Mouse (Mus musculus) ES-E14 (cell line): Measurements from ENCODE around the gene Ywhag. TPM values are rescaled to one million over a fixed set of nuclear protein-coding genes. Genes with fewer than 3 reads are reported as not detected.

Experiments used
- DNase-seq: peaks from one replicate; pipeline ENCODE4 v3.0.0-alpha.2; 2013; ENCODE audit warnings: low read depth, low spot score
- H3K27ac ChIP-seq: 2 replicates; pipeline ENCODE4 v1.5.1; 2012; ENCODE audit warnings: low read depth, mild to moderate bottlenecking, low read length, moderate library complexity, mixed read lengths; ENCODE audit not compliant: poor library complexity, insufficient read depth, severe bottlenecking
- H3K36me3 ChIP-seq: 2 replicates; pipeline ENCODE4 v1.6.1; 2012; ENCODE audit warnings: mild to moderate bottlenecking, low read length, moderate library complexity, mixed read lengths; ENCODE audit not compliant: control insufficient read depth, poor library complexity, insufficient read depth, severe bottlenecking
- H3K4me1 ChIP-seq, 2 experiments: fragments of 150-350 bp in 1 of 2; sonication (generic) in 1 of 2; 2 replicates each; pipeline ENCODE4 v1.6.1; 2012; ENCODE audit warnings: low read length in 2 of 2, mild to moderate bottlenecking in 1 of 2, mixed read lengths in 1 of 2; ENCODE audit not compliant: control insufficient read depth in 2 of 2, insufficient read depth in 2 of 2, poor library complexity in 1 of 2
- H3K4me3 ChIP-seq, 2 experiments: fragments of 150-350 bp in 1 of 2; sonication (generic) in 1 of 2; 2 replicates each; pipeline ENCODE4 v1.5.1; 2012; ENCODE audit warnings: low read length in 2 of 2, low read depth in 1 of 2, mild to moderate bottlenecking in 1 of 2, mixed read lengths in 1 of 2; ENCODE audit not compliant: insufficient read depth in 1 of 2, poor library complexity in 1 of 2, severe bottlenecking in 1 of 2
- H3K9ac ChIP-seq: 2 replicates; pipeline ENCODE4 v1.6.1; 2012; ENCODE audit warnings: low read depth, mild to moderate bottlenecking, low read length, mixed read lengths; ENCODE audit not compliant: poor library complexity, insufficient read depth, severe bottlenecking
- H3K9me3 ChIP-seq: fragments of 150-350 bp; sonication (generic); 2 replicates; pipeline ENCODE4 v1.6.1; 2012; ENCODE audit warnings: low read depth, mild to moderate bottlenecking, low read length; ENCODE audit not compliant: control insufficient read depth, insufficient read depth
- CHD2 ChIP-seq: IDR thresholded peaks from 2 replicates; pipeline ENCODE4 v1.6.1; 2014; ENCODE audit warnings: mild to moderate bottlenecking, low read depth, low read length, inconsistent platforms
- HCFC1 ChIP-seq: IDR thresholded peaks from 2 replicates; pipeline ENCODE4 v1.6.1; 2012; ENCODE audit warnings: low read length, inconsistent platforms, borderline replicate concordance; ENCODE audit not compliant: insufficient read depth
- MAFK ChIP-seq: IDR thresholded peaks from 2 replicates; pipeline ENCODE4 v1.6.1; 2014; ENCODE audit warnings: mild to moderate bottlenecking, low read depth, low read length, inconsistent platforms; ENCODE audit not compliant: insufficient read depth
- ZC3H11A ChIP-seq: IDR thresholded peaks from 2 replicates; pipeline ENCODE4 v1.6.1; 2012; ENCODE audit warnings: low read depth, mild to moderate bottlenecking, inconsistent platforms, low read length, borderline replicate concordance
- ZNF384 ChIP-seq: IDR thresholded peaks from 2 replicates; pipeline ENCODE4 v1.6.1; 2012; ENCODE audit warnings: low read depth, low read length, inconsistent platforms
- in situ Hi-C, 2 experiments: fragments of 600-800 bp; cut with MboI; formaldehyde crosslinking; loops; one replicate each; pipeline ENCODE4 v1.15.1; 2025; ENCODE audit warnings: low sequenced_read_pairs in 2 of 2, inconsistent platforms in 1 of 2; ENCODE audit not compliant: unreplicated experiment in 2 of 2
- total RNA-seq: library from RNA; depleted of rRNA; stranded (reverse); fragments of 300-350 nt; gene quantifications from 2 replicates; pipeline ENCODE4 v1.2.3, GENCODE M21; 2012; rRNA removed

Gene Ywhag
- total RNA-seq, 1 experiment = 176 TPM

- no peak for DNase-seq
- in situ Hi-C loops = no loop called here
- no peak overlapping the region for H3K27ac ChIP-seq
Observed at GRCm38 (mm10) chr5:135867637-135868593, 66.5 kb downstream of the Ywhag start.

GRCm38 (mm10) chr5:135866662-135867061, 67.8 kb downstream of the Ywhag start:
- Histone ChIP-seq H3K36me3 (no peaks in the 10 kb centered on the region), H3K27ac (no peak overlapping the region), H3K9ac (no peak overlapping the region), H3K9me3 (no peaks in the 10 kb centered on the region), H3K4me1 (no peaks in the 10 kb centered on the region), H3K4me3 (no peak overlapping the region)
- in situ Hi-C loops = no loop called here
- DNase-seq = no peak
- TF ChIP-seq ZC3H11A (no peak), MAFK (no peak), ZNF384 (no peak), CHD2 (no peak), HCFC1 (no peak)

More at GRCm38 (mm10) chr5:135867637-135868593, 66.5 kb downstream of the Ywhag start:
- H3K4me3 ChIP-seq = peak overlapping the region; percentile 61 to 67
- H3K9me3 ChIP-seq = no peaks in the 10 kb centered on the region
- H3K9ac ChIP-seq = peak overlapping the region; percentile 61; the same call in 1 of the 2 replicates
- no peaks in the 10 kb centered on the region for H3K36me3 ChIP-seq
- no peak for TF ChIP-seq ZC3H11A
- TF ChIP-seq ZNF384 = no peak
- no peak for TF ChIP-seq MAFK
- TF ChIP-seq CHD2 = no peak
- no peak for TF ChIP-seq HCFC1
- H3K4me1 ChIP-seq = peaks cover 0 to 2% of the 10 kb centered on the region in 2 experiments; a peak in 1 of 4 replicates

Other genes starting within 250 kb of the Ywhag start
- gene Tmem120a, start 190.2 kb downstream of the Ywhag start, total RNA-seq = 38.7 and 42.2 TPM in 2 replicates
- not detected in 2 replicates for gene Styxl1, start 156.2 kb downstream of the Ywhag start, total RNA-seq
- gene Mdh2, start 156.1 kb downstream of the Ywhag start, total RNA-seq = 181 and 223 TPM in 2 replicates
- gene Srrm3, start 127.7 kb downstream of the Ywhag start, total RNA-seq = 0.18 and 0.90 TPM in 2 replicates
- gene Hspb1, start 46.7 kb downstream of the Ywhag start, total RNA-seq = 630 and 878 TPM in 2 replicates
- gene Ssc4d, start 39.9 kb upstream of the Ywhag start, total RNA-seq = 10.9 and 11.0 TPM in 2 replicates
- gene Zp3, start 45.5 kb upstream of the Ywhag start, total RNA-seq = 12.7 and 16.1 TPM in 2 replicates
- gene Dtx2, start 60.2 kb upstream of the Ywhag start, total RNA-seq = 26.7 and 28.3 TPM in 2 replicates
- gene Upk3b, start 103.9 kb upstream of the Ywhag start, total RNA-seq = 1.6 and 2.2 TPM in 2 replicates
- gene Upk3bl, start 119.9 kb upstream of the Ywhag start, total RNA-seq = 2.2 and 5.1 TPM in 2 replicates
- 17.4 and 21.7 TPM in 2 replicates for gene Rasa4, start 149.3 kb upstream of the Ywhag start, total RNA-seq
- 168 and 195 TPM in 2 replicates for gene Polr2j, start 182.0 kb upstream of the Ywhag start, total RNA-seq
- 74.7 and 89.7 TPM in 2 replicates for gene Lrwd1, start 201.5 kb upstream of the Ywhag start, total RNA-seq
- gene Alkbh4, start 201.5 kb upstream of the Ywhag start, total RNA-seq = 11.3 and 13.3 TPM in 2 replicates
- 2.9 and 4.8 TPM in 2 replicates for gene Orai2, start 236.1 kb upstream of the Ywhag start, total RNA-seq